Mouse (Mus musculus) bone marrow, adult 2 months (tissue): Measurements from ENCODE around the gene Gm3424.
"Not testable (repeated sequence)": the region's sequence is repeated elsewhere in the genome, so short reads cannot be mapped to it uniquely, and the experiment has no call there.

Source experiments
- CTCF ChIP-seq: fragments of 200-500 bp; IDR thresholded peaks from 2 replicates; pipeline ENCODE4 v1.5.1; 2011; ENCODE audit warnings: low read length, control low read depth; ENCODE audit not compliant: control insufficient read depth, insufficient read depth
- POLR2A ChIP-seq: fragments of 200-500 bp; IDR thresholded peaks from 2 replicates; pipeline ENCODE4 v1.6.1; 2011; ENCODE audit warnings: low read depth, mild to moderate bottlenecking, control low read depth, low read length, borderline replicate concordance; ENCODE audit not compliant: control insufficient read depth

GRCm38 (mm10) chr14:5879791-5880190 is 49.7 kb upstream of the Gm3424 start:
- not testable (repeated sequence) for TF ChIP-seq POLR2A, CTCF
